Mouse (Mus musculus) cerebellum, adult 2 months (tissue): ENCODE results near the gene Slc46a1.

Experiments
- CTCF ChIP-seq: fragments of 200-500 bp; IDR thresholded peaks from 2 replicates; pipeline ENCODE4 v1.5.1; 2011; ENCODE audit warnings: low read depth, mild to moderate bottlenecking, control low read depth, low read length, moderate library complexity, borderline replicate concordance; ENCODE audit not compliant: insufficient read depth
- POLR2A ChIP-seq: fragments of 200-500 bp; IDR thresholded peaks from 2 replicates; pipeline ENCODE4 v1.6.1; 2011; ENCODE audit warnings: low read length, control low read depth, borderline replicate concordance; ENCODE audit not compliant: insufficient read depth

DNA sequence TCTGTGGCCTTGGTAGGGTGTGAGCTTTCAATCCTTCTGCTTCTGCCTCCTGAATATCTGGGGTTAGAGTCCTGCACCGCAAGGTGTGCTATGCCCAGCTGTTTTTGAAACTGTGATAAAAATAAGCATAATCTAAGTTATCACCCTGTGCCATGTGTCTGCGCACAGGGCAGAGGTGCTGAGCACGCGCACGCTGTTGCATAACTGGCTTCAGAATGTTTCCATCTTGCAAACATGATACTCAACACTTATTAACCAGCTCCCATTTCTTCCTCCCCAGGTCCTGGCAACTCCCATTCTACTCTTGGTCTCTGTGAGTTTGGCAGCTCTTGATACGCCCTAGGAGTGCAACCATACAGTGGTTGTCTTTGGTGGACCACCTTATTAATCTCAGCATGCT is 37.8 kb upstream of the Slc46a1 start:
- no peak for TF ChIP-seq CTCF
- TF ChIP-seq POLR2A = no peak
